Mouse (Mus musculus) frontal cortex, adult 2 months (tissue): ENCODE results near the gene Flcn. TPM values are rescaled to one million over a fixed set of nuclear protein-coding genes. Genes with fewer than 3 reads are reported as not detected.

ENCODE experiments used
- polyA plus RNA-seq: library from polyadenylated mRNA; depleted of rRNA; stranded (reverse); fragments of >200 nt; gene quantifications from 2 replicates; pipeline ENCODE4 v1.2.3, GENCODE M21; 2012; rRNA removed

The Flcn gene
- polyA plus RNA-seq, 1 experiment = 55.8 TPM

Other genes with a start within 250 kb of the Flcn start
- gene Olfr222, start 233.8 kb downstream of the Flcn start, polyA plus RNA-seq = not detected in 2 replicates
- gene Olfr223, start 216.7 kb downstream of the Flcn start, polyA plus RNA-seq = not detected in 2 replicates
- 146 and 154 TPM in 2 replicates for gene Mprip, start 148.7 kb downstream of the Flcn start, polyA plus RNA-seq
- gene Pld6, start 22.4 kb downstream of the Flcn start, polyA plus RNA-seq = 3.4 and 3.6 TPM in 2 replicates
- 64.9 and 67.0 TPM in 2 replicates for gene Nt5m, start 29.4 kb upstream of the Flcn start, polyA plus RNA-seq
- 51.9 and 56.2 TPM in 2 replicates for gene Cops3, start 29.8 kb upstream of the Flcn start, polyA plus RNA-seq
- gene Med9, start 138.2 kb upstream of the Flcn start, polyA plus RNA-seq = 43.6 and 44.0 TPM in 2 replicates
- gene Rasd1, start 154.9 kb upstream of the Flcn start, polyA plus RNA-seq = 3.0 and 4.4 TPM in 2 replicates
- gene Pemt, start 236.5 kb upstream of the Flcn start, polyA plus RNA-seq = 5.8 and 6.4 TPM in 2 replicates